Mouse (Mus musculus) fibroblast of lung, adult 2 months (primary cell): ENCODE results near the gene Tex28.
"Not testable (repeated sequence)": the region's sequence is repeated elsewhere in the genome, so short reads cannot be mapped to it uniquely, and the experiment has no call there.

Source experiments
- DNase-seq: peaks from one replicate; pipeline ENCODE4 v3.0.0-alpha.2; 2011; ENCODE audit warnings: low read depth

The Tex28 gene

GRCm38 (mm10) chrX:74167738-74168137 lies at the start of gene Tex28:
Tex28 (minus strand) TSS chrX:74167838.
- no peak for DNase-seq

DNA sequence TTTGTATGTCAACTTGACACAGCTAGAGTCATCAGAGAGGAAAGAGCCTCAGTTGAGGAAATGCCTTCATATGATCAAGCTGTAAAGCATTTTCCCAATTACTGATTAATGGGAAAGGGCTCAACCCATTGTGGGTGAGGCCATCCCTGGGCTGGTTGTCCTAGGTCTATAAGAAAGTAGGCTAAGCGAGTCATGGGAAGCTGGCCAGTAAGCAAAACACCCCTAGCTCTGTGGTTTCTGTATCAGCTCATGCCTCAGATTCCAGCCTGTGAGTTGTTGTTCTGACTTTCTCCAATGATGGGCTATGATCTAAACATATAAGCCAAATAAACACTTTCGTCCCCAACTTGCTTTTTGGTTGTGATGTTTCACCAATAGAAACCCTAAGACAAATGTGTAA lies 35.9 kb upstream of the Tex28 start:
- DNase-seq = no peak

DNA sequence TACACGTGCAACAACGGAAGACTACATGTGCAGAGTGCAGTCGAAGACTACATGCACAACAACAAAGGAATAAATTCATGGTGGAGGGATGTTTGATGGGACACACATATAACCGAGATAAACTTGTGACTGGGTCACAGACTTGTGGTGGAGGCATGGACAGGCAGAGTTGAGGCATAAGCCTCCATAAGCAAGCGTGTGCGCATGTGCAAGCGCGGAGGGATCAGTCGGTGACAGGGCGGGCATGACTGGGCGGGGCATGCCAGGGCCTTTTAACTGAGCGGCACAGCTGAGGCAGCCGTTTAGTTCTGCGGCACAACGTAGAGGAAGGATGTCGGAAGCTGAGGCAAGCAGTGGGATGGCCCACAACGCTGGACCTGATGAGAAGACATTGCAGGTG lies 9.3 kb upstream of the Tex28 start, which contains the start of gene Tktl1:
TSS of gene Tktl1 (plus strand) at position 301 of the 400 bp plus-strand sequence.
- DNase-seq = no peak

GRCm38 (mm10) chrX:74135263-74135662 lies 32.4 kb downstream of the Tex28 start, which contains the start of gene Mecp2:
Mecp2 (minus strand) TSS chrX:74135363.
- not testable (repeated sequence) for DNase-seq

GRCm38 (mm10) chrX:74127164-74127563 lies 40.5 kb downstream of the Tex28 start, which contains the start of gene Opn1mw:
Opn1mw (plus strand) TSS chrX:74127464.
- DNase-seq = no peak

GRCm38 (mm10) chrX:74124975-74125374 lies 42.7 kb downstream of the Tex28 start:
- DNase-seq = no peak

DNA sequence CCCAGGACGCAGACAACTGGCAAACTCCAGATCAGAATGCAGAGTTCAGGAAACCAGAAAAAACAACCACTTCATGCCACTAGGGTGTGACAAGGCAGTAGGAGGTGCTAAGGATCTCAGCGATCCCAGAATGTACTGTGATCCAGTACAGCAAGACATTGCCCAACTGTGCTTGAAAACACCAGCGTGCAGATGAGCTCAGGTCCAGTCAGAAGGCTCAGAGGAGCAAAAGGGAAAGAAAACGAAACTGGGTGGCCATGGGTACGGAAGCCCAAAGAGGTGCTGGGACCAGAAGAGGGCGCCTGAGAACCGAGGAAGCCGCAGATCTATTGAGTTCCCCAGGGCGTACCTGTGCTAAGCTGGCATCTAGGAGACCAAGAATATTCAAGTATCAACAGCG lies 52.1 kb downstream of the Tex28 start:
- DNase-seq = peak; percentile 37

GRCm38 (mm10) chrX:74114036-74114435 lies 53.6 kb downstream of the Tex28 start:
- peak; percentile 20 for DNase-seq

DNA sequence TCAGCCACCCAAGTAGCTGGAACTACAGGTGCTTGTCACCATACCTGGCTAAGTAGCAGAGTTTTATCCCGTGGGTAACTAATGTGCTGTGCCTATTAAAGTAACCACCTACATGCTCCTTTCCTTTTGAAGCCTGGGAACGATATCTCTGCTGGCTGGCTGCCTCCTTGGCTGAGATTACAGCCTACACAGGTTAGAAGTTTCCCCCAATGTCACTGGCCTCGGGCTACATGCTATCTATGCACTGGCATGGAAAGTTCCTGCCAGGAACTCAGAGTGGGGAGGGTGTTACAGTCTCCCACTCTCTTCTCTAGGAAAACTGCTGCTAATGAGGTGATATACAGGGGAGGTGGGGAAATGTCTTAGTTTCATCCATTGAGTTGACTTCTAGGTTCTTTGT lies 58.9 kb downstream of the Tex28 start:
- no peak for DNase-seq

DNA sequence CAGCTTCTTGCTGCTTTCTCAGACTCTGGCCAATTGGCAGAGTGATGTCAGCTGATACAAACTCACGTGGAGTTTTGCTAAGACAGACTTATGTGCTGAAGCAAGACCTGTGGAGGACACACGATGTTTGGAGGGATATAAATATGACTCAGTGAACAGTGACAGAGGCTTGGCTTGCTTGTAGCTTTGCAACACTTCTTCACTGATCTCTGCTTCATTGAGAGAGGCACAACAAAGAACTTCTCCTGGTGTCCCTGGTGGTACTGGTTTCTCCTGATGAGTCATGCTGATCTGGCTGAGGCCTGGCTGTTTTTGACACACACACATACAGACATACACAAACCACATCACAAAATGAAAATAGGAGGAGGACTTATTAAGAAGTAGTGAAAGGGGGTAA lies 61.7 kb downstream of the Tex28 start:
- no peak for DNase-seq

- DNase-seq = no peak
Observed at GRCm38 (mm10) chrX:74103457-74104188, 64.0 kb downstream of the Tex28 start.
